Mouse (Mus musculus) CD4-positive naive resting alpha-beta T cell, adult 76 days (primary cell): ENCODE results near the gene Vmn2r98. TPM values are rescaled to one million over a fixed set of nuclear protein-coding genes. Genes with fewer than 3 reads are reported as not detected.

Source experiments
- total RNA-seq: library from RNA; stranded (reverse); gene quantifications from one replicate; pipeline ENCODE4 v1.2.4, GENCODE M21; 2023

The Vmn2r98 gene
- not detected for total RNA-seq

DNA sequence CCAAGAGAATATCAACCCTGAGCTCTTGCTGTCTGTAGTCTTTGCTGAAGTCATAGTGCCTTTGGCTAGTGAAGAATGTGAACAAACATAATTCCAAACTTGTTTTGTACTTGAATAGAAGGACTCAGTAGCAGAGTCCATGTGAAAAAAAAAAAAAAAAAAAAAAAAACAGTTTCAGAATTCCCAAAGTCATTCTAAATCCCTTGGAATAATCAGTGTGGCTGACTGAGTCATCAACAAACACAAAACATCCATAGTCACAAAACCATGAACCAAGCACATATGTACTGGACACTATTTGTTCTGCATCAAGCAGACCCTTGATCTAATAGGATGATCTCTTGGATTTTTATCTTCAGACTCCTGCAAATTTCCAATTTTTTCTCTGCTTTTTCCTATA lies at the start of gene Vmn2r98:
Gene Vmn2r98, plus strand, starts transcription at position 301 of the 400 bp plus-strand sequence.

Other genes with a start within 250 kb of the Vmn2r98 start
- gene Vmn2r97, start 139.2 kb upstream of the Vmn2r98 start, total RNA-seq: 0.21 TPM